Mouse (Mus musculus) CH12.LX (cell line): Measurements from ENCODE around the gene Nabp1. TPM values are rescaled to one million over a fixed set of nuclear protein-coding genes. Genes with fewer than 3 reads are reported as not detected.

ENCODE experiments used
- DNase-seq: peaks from one replicate; pipeline ENCODE4 v3.0.0-alpha.2; 2013; ENCODE audit errors: extremely low read depth
- H3K27ac ChIP-seq: 2 replicates; pipeline ENCODE4 v1.5.1; 2012; ENCODE audit warnings: low read depth, mild to moderate bottlenecking, control low read depth, moderate library complexity; ENCODE audit not compliant: insufficient read depth
- H3K27me3 ChIP-seq: replicated peaks from 2 replicates; pipeline ENCODE3; 2012; ENCODE audit warnings: inconsistent platforms
- H3K36me3 ChIP-seq, 2 experiments: replicated peaks in 1 of 2; 2 replicates each; pipeline versions ENCODE3 to v1.6.1; 2012; ENCODE audit warnings: inconsistent platforms in 1 of 2, low read length in 1 of 2, mild to moderate bottlenecking in 1 of 2, mixed read lengths in 1 of 2, moderate library complexity in 1 of 2; ENCODE audit not compliant: control insufficient read depth in 1 of 2, insufficient read depth in 1 of 2
- H3K4me1 ChIP-seq, 2 experiments: 2 replicates each; pipeline ENCODE4 v1.6.1; 2012; ENCODE audit warnings: inconsistent platforms in 1 of 2, moderate library complexity in 1 of 2; ENCODE audit not compliant: insufficient read depth in 2 of 2, control insufficient read depth in 1 of 2
- H3K4me2 ChIP-seq: 2 replicates; pipeline ENCODE4 v1.6.1; 2012; ENCODE audit warnings: low read depth, mild to moderate bottlenecking, control low read depth; ENCODE audit not compliant: poor library complexity, insufficient read depth, severe bottlenecking
- H3K4me3 ChIP-seq, 3 experiments: fragments of 150-350 bp in 1 of 3; sonication (generic) in 1 of 3; replicated peaks in 1 of 3; 2 replicates each; pipeline versions ENCODE3 to v1.5.1; 2011 to 2012; ENCODE audit warnings: low read depth in 2 of 3, low read length in 2 of 3, mild to moderate bottlenecking in 2 of 3, moderate library complexity in 2 of 3, control low read depth in 1 of 3, improper control_type of control experiment in 1 of 3, inconsistent platforms in 1 of 3, mixed read lengths in 1 of 3; ENCODE audit not compliant: poor library complexity in 1 of 3
- H3K79me2 ChIP-seq: replicated peaks from 2 replicates; pipeline ENCODE4 v1.6.1; 2012; ENCODE audit warnings: mild to moderate bottlenecking, moderate library complexity; ENCODE audit not compliant: control insufficient read depth, poor library complexity, insufficient read depth, severe bottlenecking; ENCODE audit errors: extremely low read depth
- H3K9ac ChIP-seq: 2 replicates; pipeline ENCODE4 v1.6.1; 2012; ENCODE audit warnings: low read depth, mild to moderate bottlenecking, control low read depth, moderate library complexity; ENCODE audit not compliant: insufficient read depth
- H3K9me3 ChIP-seq: replicated peaks from 2 replicates; pipeline ENCODE3; 2012; ENCODE audit warnings: low read length, inconsistent platforms, mixed read lengths
- CHD1 ChIP-seq: IDR thresholded peaks from 2 replicates; pipeline ENCODE4 v1.6.1; 2012; ENCODE audit warnings: low read depth, low read length, improper control_type of control experiment, inconsistent platforms
- CHD2 ChIP-seq: IDR thresholded peaks from 2 replicates; pipeline ENCODE4 v1.6.1; 2011; ENCODE audit warnings: low read length, improper control_type of control experiment
- CTCF ChIP-seq, 2 experiments: IDR thresholded peaks in 1 of 2; conservative IDR thresholded peaks in 1 of 2; 2 replicates each; pipeline ENCODE4 v1.5.1; 2011 to 2012; ENCODE audit warnings: low read depth in 2 of 2, low read length in 2 of 2, improper control_type of control experiment in 1 of 2, inconsistent platforms in 1 of 2, mild to moderate bottlenecking in 1 of 2, moderate library complexity in 1 of 2
- E2F4 ChIP-seq: IDR thresholded peaks from 2 replicates; pipeline ENCODE4 v1.6.1; 2011; ENCODE audit warnings: low read depth, low read length, improper control_type of control experiment; ENCODE audit not compliant: insufficient replicate concordance
- ELF1 ChIP-seq: IDR thresholded peaks from 2 replicates; pipeline ENCODE4 v1.6.1; 2014; ENCODE audit warnings: low read depth, mild to moderate bottlenecking, inconsistent platforms, low read length, improper control_type of control experiment
- EP300 ChIP-seq: IDR thresholded peaks from 2 replicates; pipeline ENCODE4 v1.6.1; 2011; ENCODE audit warnings: low read length, improper control_type of control experiment
- ETS1 ChIP-seq: conservative IDR thresholded peaks from 2 replicates; pipeline ENCODE4 v1.6.1; 2012; ENCODE audit warnings: low read depth, mild to moderate bottlenecking, inconsistent platforms, low read length, improper control_type of control experiment, moderate library complexity
- GABPA ChIP-seq: IDR thresholded peaks from 2 replicates; pipeline ENCODE4 v1.6.1; 2012; ENCODE audit warnings: low read depth, low read length, improper control_type of control experiment, inconsistent platforms; ENCODE audit not compliant: insufficient replicate concordance
- HCFC1 ChIP-seq: IDR thresholded peaks from 2 replicates; pipeline ENCODE4 v1.6.1; 2012; ENCODE audit warnings: low read depth, mild to moderate bottlenecking, inconsistent platforms, low read length, improper control_type of control experiment
- IRF4 ChIP-seq: IDR thresholded peaks from 2 replicates; pipeline ENCODE4 v1.6.1; 2014; ENCODE audit warnings: low read depth, mild to moderate bottlenecking, inconsistent platforms, low read length, improper control_type of control experiment
- JUN ChIP-seq: IDR thresholded peaks from 2 replicates; pipeline ENCODE4 v1.6.1; 2011; ENCODE audit warnings: low read depth, mild to moderate bottlenecking, low read length, improper control_type of control experiment, moderate library complexity; ENCODE audit not compliant: insufficient read depth
- JUND ChIP-seq: conservative IDR thresholded peaks from 2 replicates; pipeline ENCODE4 v1.6.1; 2011; ENCODE audit warnings: low read depth, low read length, improper control_type of control experiment
- KAT2A ChIP-seq: IDR thresholded peaks from 2 replicates; pipeline ENCODE4 v1.6.1; 2012; ENCODE audit warnings: low read length, improper control_type of control experiment, inconsistent platforms; ENCODE audit not compliant: insufficient replicate concordance
- MAFK ChIP-seq: IDR thresholded peaks from 2 replicates; pipeline ENCODE4 v1.6.1; 2011; ENCODE audit warnings: low read length, improper control_type of control experiment; ENCODE audit not compliant: insufficient replicate concordance
- MAX ChIP-seq: IDR thresholded peaks from 2 replicates; pipeline ENCODE4 v1.6.1; 2011; ENCODE audit warnings: low read length, improper control_type of control experiment
- MAZ ChIP-seq: IDR thresholded peaks from 2 replicates; pipeline ENCODE4 v1.6.1; 2012; ENCODE audit warnings: low read depth, mild to moderate bottlenecking, inconsistent platforms, low read length, improper control_type of control experiment, moderate library complexity
- MEF2A ChIP-seq: IDR thresholded peaks from 2 replicates; pipeline ENCODE4 v1.6.1; 2014; ENCODE audit warnings: low read depth, mild to moderate bottlenecking, inconsistent platforms, low read length, improper control_type of control experiment, borderline replicate concordance
- MXI1 ChIP-seq: IDR thresholded peaks from 2 replicates; pipeline ENCODE4 v1.6.1; 2011; ENCODE audit warnings: mild to moderate bottlenecking, low read depth, low read length, improper control_type of control experiment
- MYC ChIP-seq: IDR thresholded peaks from 2 replicates; pipeline ENCODE4 v1.6.1; 2011; ENCODE audit warnings: low read depth, mild to moderate bottlenecking, improper control_type of control experiment, low read length
- NELFE ChIP-seq: IDR thresholded peaks from 2 replicates; pipeline ENCODE4 v1.6.1; 2011; ENCODE audit warnings: low read depth, low read length, improper control_type of control experiment
- NRF1 ChIP-seq: IDR thresholded peaks from 2 replicates; pipeline ENCODE4 v1.6.1; 2014; ENCODE audit warnings: low read depth, mild to moderate bottlenecking, inconsistent platforms, low read length, improper control_type of control experiment, moderate library complexity
- PAX5 ChIP-seq: IDR thresholded peaks from 2 replicates; pipeline ENCODE4 v1.6.1; 2012; ENCODE audit warnings: low read length, inconsistent platforms, mixed read lengths
- POLR2A ChIP-seq: IDR thresholded peaks from 2 replicates; pipeline ENCODE4 v1.6.1; 2011; ENCODE audit warnings: low read depth, mild to moderate bottlenecking, improper control_type of control experiment, low read length
- POLR2AphosphoS2 ChIP-seq: IDR thresholded peaks from 2 replicates; pipeline ENCODE4 v1.6.1; 2011; ENCODE audit warnings: low read depth, low read length, improper control_type of control experiment
- RAD21 ChIP-seq: IDR thresholded peaks from 2 replicates; pipeline ENCODE4 v1.6.1; 2011; ENCODE audit warnings: low read depth, mild to moderate bottlenecking, low read length, improper control_type of control experiment, moderate library complexity
- RCOR1 ChIP-seq: conservative IDR thresholded peaks from 2 replicates; pipeline ENCODE4 v1.6.1; 2012; ENCODE audit warnings: low read depth, mild to moderate bottlenecking, inconsistent platforms, low read length, improper control_type of control experiment
- SIN3A ChIP-seq: IDR thresholded peaks from 2 replicates; pipeline ENCODE4 v1.6.1; 2012; ENCODE audit warnings: low read length, improper control_type of control experiment, inconsistent platforms
- SMC3 ChIP-seq: IDR thresholded peaks from 2 replicates; pipeline ENCODE4 v1.6.1; 2011; ENCODE audit warnings: low read depth, low read length, improper control_type of control experiment
- TBP ChIP-seq: conservative IDR thresholded peaks from 2 replicates; pipeline ENCODE4 v1.6.1; 2011; ENCODE audit warnings: low read depth, low read length, improper control_type of control experiment
- TCF12 ChIP-seq: IDR thresholded peaks from 2 replicates; pipeline ENCODE4 v1.6.1; 2014; ENCODE audit warnings: low read depth, mild to moderate bottlenecking, inconsistent platforms, low read length, improper control_type of control experiment
- UBTF ChIP-seq: IDR thresholded peaks from 2 replicates; pipeline ENCODE4 v1.6.1; 2012; ENCODE audit warnings: low read depth, mild to moderate bottlenecking, inconsistent platforms, low read length, improper control_type of control experiment, moderate library complexity
- USF1 ChIP-seq: IDR thresholded peaks from 2 replicates; pipeline ENCODE4 v1.6.1; 2014; ENCODE audit warnings: low read depth, mild to moderate bottlenecking, inconsistent platforms, low read length, improper control_type of control experiment
- USF2 ChIP-seq: conservative IDR thresholded peaks from 2 replicates; pipeline ENCODE4 v1.6.1; 2011; ENCODE audit warnings: low read depth, low read length, improper control_type of control experiment
- ZC3H11A ChIP-seq: IDR thresholded peaks from 2 replicates; pipeline ENCODE4 v1.6.1; 2012; ENCODE audit warnings: low read depth, mild to moderate bottlenecking, inconsistent platforms, low read length, improper control_type of control experiment
- ZKSCAN1 ChIP-seq: IDR thresholded peaks from 2 replicates; pipeline ENCODE4 v1.6.1; 2012; ENCODE audit warnings: low read depth, inconsistent platforms, low read length, improper control_type of control experiment, borderline replicate concordance
- ZMIZ1 ChIP-seq: IDR thresholded peaks from 2 replicates; pipeline ENCODE4 v1.6.1; 2012; ENCODE audit warnings: low read depth, mild to moderate bottlenecking, inconsistent platforms, low read length, improper control_type of control experiment
- ZNF384 ChIP-seq: IDR thresholded peaks from 2 replicates; pipeline ENCODE4 v1.6.1; 2012; ENCODE audit warnings: low read depth, low read length, improper control_type of control experiment, inconsistent platforms
- dilution Hi-C: fragments of 300-500 bp; cut with MboI; formaldehyde crosslinking; loops from 2 replicates; pipeline ENCODE4 v1.14.3; 2020; ENCODE audit warnings: low sequenced_read_pairs; ENCODE audit not compliant: extremely low pct_unique_long_range_greater_than_20kb, extremely low pct_ligation_motif_present
- in situ Hi-C: fragments of 300-500 bp; cut with MboI; formaldehyde crosslinking; loops from 3 replicates; pipeline ENCODE4 v1.14.3; 2019; ENCODE audit warnings: low sequenced_read_pairs, low pct_ligation_motif_present, low pct_unique_long_range_greater_than_20kb, mixed read lengths
- polyA plus RNA-seq: library from polyadenylated mRNA; unstranded; fragments of >175 nt; gene quantifications from 2 replicates; pipeline ENCODE4 v1.2.1, GENCODE M21; 2012; ENCODE audit warnings: low read depth; ENCODE audit not compliant: insufficient read length
- total RNA-seq, 2 experiments: library from RNA; depleted of rRNA; stranded (reverse); fragments of 300-350 nt in 1 of 2; fragments of >200 nt in 1 of 2; gene quantifications; 2 replicates each; pipeline ENCODE4 v1.2.3; 2012 to 2014

Nabp1 gene
- 32.7 and 37.8 TPM in 2 replicates for total RNA-seq (2012; rRNA removed)
- 51.0 and 52.0 TPM in 2 replicates for total RNA-seq (2014; rRNA removed)
- polyA plus RNA-seq, result 33.7 and 48.7 TPM in 2 replicates

DNA sequence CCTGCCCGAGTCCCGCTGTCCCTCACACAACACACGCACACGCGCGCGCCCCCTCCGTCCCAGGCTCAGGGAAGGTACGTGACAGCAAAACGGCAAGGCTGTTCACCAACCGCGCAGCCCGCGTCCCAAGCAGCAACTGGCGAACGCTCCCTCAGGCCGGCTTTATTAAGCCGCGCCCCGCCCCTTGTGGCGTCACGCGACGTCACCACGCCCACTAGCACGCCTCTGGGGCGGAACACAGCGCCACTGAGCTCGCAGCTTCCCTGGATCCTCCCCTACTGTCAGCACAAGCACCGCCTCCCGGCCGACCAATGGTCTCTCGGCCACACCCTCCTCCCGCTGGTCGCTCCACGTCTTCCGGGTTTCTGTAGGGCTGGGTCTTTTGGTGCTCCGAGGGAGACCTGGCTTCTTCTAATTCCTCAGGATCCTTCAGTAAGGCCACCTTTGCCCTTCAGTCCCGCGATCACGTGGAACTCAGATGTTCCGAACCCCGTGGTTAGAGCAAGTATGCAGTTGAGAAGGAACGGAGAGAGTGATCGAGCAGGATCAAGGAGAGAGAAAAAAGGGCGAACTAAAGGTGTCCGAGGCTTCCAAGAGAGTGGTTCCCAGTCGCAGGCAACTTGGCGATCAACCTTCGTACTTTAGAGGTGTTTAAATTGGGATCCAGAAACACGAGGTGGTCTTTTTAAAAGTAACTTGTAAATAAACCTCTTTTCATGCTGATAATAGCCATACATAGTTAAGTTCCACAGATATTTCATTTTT, at the start of gene Nabp1:
Nabp1 (minus strand) TSS at position 164 of the 765 bp plus-strand sequence.
- Histone ChIP-seq H3K4me1 (peaks cover 5 to 38% of the 10 kb centered on the region in 2 experiments; a peak in 3 of 4 replicates), H3K9me3 (no peaks in the 10 kb centered on the region), H3K27ac (peak within 1 kb of the TSS; percentile 64), H3K9ac (peak within 1 kb of the TSS; percentile 90), H3K27me3 (no peaks in the 10 kb centered on the region), H3K4me2 (peak within 1 kb of the TSS; percentile 97), H3K36me3 (peaks cover 5 to 10% of the 10 kb centered on the region in 2 experiments), H3K4me3 (peak within 1 kb of the TSS; percentile 65 to 96 (median 70)), H3K79me2 (peaks cover 17% of the 10 kb centered on the region)
- in situ Hi-C loops (loop anchor here (5.0 kb wide), 1 partner anchor 119 kb away; no protein-coding TSS in a partner anchor), dilution Hi-C loops (no loop called here)
- DNase-seq, result peak; percentile 97
- TF ChIP-seq ZKSCAN1 (no peak), USF2 (0 out of 2 replicates have a peak, but pooled peaks have one; percentile 25), POLR2AphosphoS2 (peak; percentile 99), JUN (no peak), SIN3A (peak; percentile 92; the same call in 1 of the 2 replicates), PAX5 (no peak), POLR2A (peak; percentile 100), MAX (no peak), NELFE (peak; percentile 100), ZNF384 (no peak), MXI1 (peak; percentile 74; the same call in 1 of the 2 replicates), ELF1 (peak; percentile 98), ETS1 (0 out of 2 replicates have a peak, but pooled peaks have one; percentile 5), RAD21 (no peak; the same call in 1 of the 2 replicates), UBTF (0 out of 2 replicates have a peak, but pooled peaks have one; percentile 61), NRF1 (peak; percentile 50), SMC3 (no peak), EP300 (no peak; the same call in 1 of the 2 replicates), ZC3H11A (no peak), TBP (peak; percentile 98), CHD1 (peak; percentile 91), IRF4 (no peak; the same call in 1 of the 2 replicates), MEF2A (peak; percentile 76), KAT2A (no peak), TCF12 (peak; percentile 99), CTCF (conservative IDR thresholded peaks at IDR 0.05 in 1 of 2, IDR thresholded peaks at IDR 0.05 in 1 of 2; ENCODE audit: low read depth in 2 of 2, low read length in 2 of 2) (no peak), HCFC1 (peak; percentile 54), MAZ (no peak), JUND (no peak), GABPA (no peak), MAFK (no peak), E2F4 (no peak), USF1 (peak; percentile 51), RCOR1 (peak; percentile 58; the same call in 1 of the 2 replicates), ZMIZ1 (peak; percentile 100), CHD2 (0 out of 2 replicates have a peak, but pooled peaks have one; percentile 26), MYC (peak; percentile 34; the same call in 1 of the 2 replicates)
